Mouse (Mus musculus): ENCODE data around the gene Gm3371. TPM values are rescaled to one million over a fixed set of nuclear protein-coding genes. Genes with fewer than 3 reads are reported as not detected.
"Not testable (repeated sequence)": the region's sequence is repeated elsewhere in the genome, so short reads cannot be mapped to it uniquely, and the experiment has no call there.

The Gm3371 gene
- total RNA-seq (2022): not detected

GRCm38 (mm10) chr14:44410588-44410987, at the start of gene Gm3371:
Gm3371 (minus strand) TSS chr14:44410688.
- DNase-seq: not testable (repeated sequence)

GRCm38 (mm10) chr14:44433335-44433734, 22.8 kb upstream of the Gm3371 start, which contains the start of gene Gm8232:
Gm8232 (plus strand) TSS chr14:44433635.
- DNase-seq: not testable (repeated sequence)

GRCm38 (mm10) chr14:44384233-44384632, 26.3 kb downstream of the Gm3371 start:
- DNase-seq: not testable (repeated sequence)

- not testable (repeated sequence) for DNase-seq
Observed at GRCm38 (mm10) chr14:44365057-44365456, 45.4 kb downstream of the Gm3371 start, which contains the start of gene Gm8229. Gm8229 (plus strand) TSS chr14:44365357.

GRCm38 (mm10) chr14:44362301-44362700, 48.2 kb downstream of the Gm3371 start:
- DNase-seq: not testable (repeated sequence)

GRCm38 (mm10) chr14:44361416-44361815, 49.1 kb downstream of the Gm3371 start:
- DNase-seq: not testable (repeated sequence)

Other genes starting within 250 kb of the Gm3371 start
- gene Gm8212, start 213.0 kb downstream of the Gm3371 start, total RNA-seq (2022): not detected
- gene 4930503E14Rik, start 197.4 kb downstream of the Gm3371 start, total RNA-seq (2022): not detected
- gene Gm8220, start 125.1 kb downstream of the Gm3371 start, total RNA-seq (2022): not detected
- gene Gm5930, start 72.1 kb downstream of the Gm3371 start, total RNA-seq (2022): not detected
- not detected for gene Gm8229, start 45.3 kb downstream of the Gm3371 start, total RNA-seq (2022)
- gene Gm8232, start 22.9 kb upstream of the Gm3371 start, total RNA-seq (2022): not detected
- not detected for gene BC061237, start 81.8 kb upstream of the Gm3371 start, total RNA-seq (2022)
- gene Gm17093, start 107.6 kb upstream of the Gm3371 start, total RNA-seq (2022): not detected
- gene Gm8247, start 172.5 kb upstream of the Gm3371 start, total RNA-seq (2022): not detected
- not detected for gene Gm5624, start 217.2 kb upstream of the Gm3371 start, total RNA-seq (2022)

Data from adrenal gland, adult 8-10 months (tissue).